Mouse (Mus musculus) skeletal muscle tissue, adult 2 months (tissue): ENCODE results near the gene Fgfr1op.

Experiments
- DNase-seq: peaks from one replicate; pipeline ENCODE4 v3.0.0-alpha.2; 2012; ENCODE audit warnings: low read depth, low spot score

The Fgfr1op gene

DNA sequence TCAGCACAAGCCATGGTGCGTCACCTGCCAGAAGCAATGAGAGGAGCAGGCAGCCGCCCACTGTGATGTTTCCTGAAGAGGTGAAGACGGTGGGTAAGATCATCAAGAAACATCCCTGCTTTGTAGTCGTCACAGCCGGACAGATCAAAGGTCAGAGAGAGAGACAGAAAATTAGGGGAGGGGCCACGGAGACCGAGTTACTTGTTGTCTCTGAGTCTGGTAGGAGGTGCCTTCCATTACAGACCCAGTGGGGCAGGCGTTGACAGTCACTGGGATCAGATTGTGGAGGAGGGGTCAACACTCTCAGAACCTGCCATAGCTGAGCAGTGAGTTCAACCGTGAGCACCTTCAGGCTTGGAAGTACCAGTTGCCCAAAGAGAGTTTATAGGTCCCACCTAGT lies 63.3 kb downstream of the Fgfr1op start:
- no peak for DNase-seq

GRCm38 (mm10) chr17:8229607-8230006 lies 64.3 kb downstream of the Fgfr1op start:
- DNase-seq: no peak

- peak; percentile 40 for DNase-seq
Measured at GRCm38 (mm10) chr17:8232089-8232488, 66.8 kb downstream of the Fgfr1op start.

GRCm38 (mm10) chr17:8233618-8234214 lies 68.4 kb downstream of the Fgfr1op start:
- DNase-seq: no peak

- DNase-seq: peak; percentile 20
Measured at GRCm38 (mm10) chr17:8234537-8234936, 69.2 kb downstream of the Fgfr1op start.

GRCm38 (mm10) chr17:8235743-8236142 lies 70.4 kb downstream of the Fgfr1op start, which contains the start of gene Ccr6:
TSS of gene Ccr6 (plus strand) at chr17:8236043.
- DNase-seq: no peak

- no peak for DNase-seq
Measured at GRCm38 (mm10) chr17:8238012-8238710, 72.9 kb downstream of the Fgfr1op start.

DNA sequence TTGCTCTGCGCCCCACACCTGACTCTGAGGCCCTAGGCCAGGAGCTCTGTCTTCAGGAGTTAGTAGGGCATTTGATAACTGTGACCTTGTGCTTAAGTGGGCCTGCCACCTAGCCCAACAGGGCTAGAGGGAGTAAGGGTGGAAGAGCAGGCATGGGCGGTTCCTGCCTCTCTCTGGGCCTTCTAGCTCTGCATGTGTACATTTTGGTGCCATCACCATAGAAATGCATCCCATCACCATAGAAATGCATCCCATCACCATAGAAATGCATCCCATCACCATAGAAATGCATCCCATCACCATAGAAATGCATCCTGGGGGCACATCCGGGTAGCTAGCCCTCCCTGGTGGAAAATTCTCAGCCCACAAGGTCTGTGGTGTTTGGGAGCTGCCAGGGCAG lies 74.3 kb downstream of the Fgfr1op start:
- DNase-seq: no peak

DNA sequence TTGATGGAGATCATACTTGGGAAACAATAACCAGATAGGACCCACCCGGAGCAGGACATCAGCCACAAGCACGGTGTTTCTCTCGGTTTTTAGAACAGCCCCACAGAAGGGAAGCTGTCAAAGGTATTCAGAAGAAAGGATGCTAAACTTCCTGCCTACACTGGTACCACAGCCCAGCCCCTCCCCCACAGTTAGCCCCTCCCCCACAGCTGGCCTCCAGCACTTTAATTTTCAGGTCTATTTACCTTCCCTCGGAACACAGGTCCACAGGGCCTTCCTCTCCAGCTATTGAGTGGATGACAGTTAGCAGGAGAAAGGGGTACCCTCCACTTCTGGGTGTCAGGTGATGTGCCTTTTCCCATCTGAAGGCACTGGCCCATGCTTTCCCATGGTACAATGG lies 75.2 kb downstream of the Fgfr1op start:
- DNase-seq: no peak

DNA sequence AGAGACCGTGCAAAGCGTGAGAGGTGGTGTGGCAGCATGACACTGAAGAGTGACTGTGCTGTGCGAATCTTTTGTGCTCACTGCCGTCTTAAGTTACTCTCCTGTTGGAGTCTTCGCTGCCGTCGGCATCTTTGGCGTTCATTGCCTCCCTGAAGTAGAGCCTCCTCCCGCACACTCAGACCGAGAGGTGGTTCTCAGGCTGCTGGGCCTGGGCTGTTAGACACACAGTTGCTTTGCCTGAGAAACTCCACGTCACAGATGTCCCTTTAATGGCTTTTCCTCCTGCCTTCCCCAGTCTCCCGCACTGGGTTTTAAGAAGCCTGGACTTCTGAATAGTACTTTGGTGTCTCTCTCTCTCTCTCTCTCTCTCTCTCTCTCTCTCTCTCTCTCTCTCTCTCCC lies 76.3 kb downstream of the Fgfr1op start:
- no peak for DNase-seq

GRCm38 (mm10) chr17:8242186-8242585 lies 76.9 kb downstream of the Fgfr1op start:
- no peak for DNase-seq

GRCm38 (mm10) chr17:8244124-8244523 lies 78.8 kb downstream of the Fgfr1op start:
- no peak for DNase-seq

- no peak for DNase-seq
Measured at GRCm38 (mm10) chr17:8246102-8246754, 80.9 kb downstream of the Fgfr1op start.
